Mouse (Mus musculus): ENCODE measurements at regions not wholly inside any gene's neighbourhood (a gene's known extent, or its start where the extent isn't known, plus 50 kb on each side); places are given as distances from the start of the nearest gene placed in this dataset.
A peak's percentile ranks its signal among the peaks of the same experiment; 100 is the strongest.

DNA sequence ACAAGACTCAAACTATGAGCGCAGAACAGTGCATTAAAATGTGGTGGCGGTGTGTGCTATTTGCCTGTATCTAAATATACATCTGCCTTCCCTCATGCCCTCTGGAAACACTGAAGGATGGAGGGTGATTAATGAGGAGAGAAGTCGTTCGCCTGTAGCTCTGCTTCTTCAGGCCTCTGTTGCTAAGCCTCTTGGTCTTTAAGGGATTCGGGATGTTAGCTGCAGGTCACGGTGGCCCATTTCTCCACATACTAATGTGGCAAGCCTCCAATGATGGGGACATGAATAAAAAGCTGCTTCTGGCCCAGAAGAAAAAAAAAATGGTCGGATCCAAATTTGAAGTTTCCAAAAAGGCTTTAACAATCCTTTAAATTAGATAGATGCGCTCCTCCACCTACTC is 137.0 kb upstream of the Btg1 start:
- no peak overlapping the region for H3K4me3 ChIP-seq (ENCODE audit: low read depth, low read length)
- H3K4me1 ChIP-seq (replicated peaks; ENCODE audit: control insufficient read depth, insufficient read depth): peaks cover 5% of the 10 kb centered on the region; the same call in 1 of the 2 replicates
- peak overlapping the region; percentile 28 for H3K4me2 ChIP-seq (replicated peaks; ENCODE audit: low read depth)
- H3K9me3 ChIP-seq (ENCODE audit: control insufficient read depth, low read length): no peaks in the 10 kb centered on the region
- H3K9ac ChIP-seq (ENCODE audit: low read length): no peak overlapping the region
- no peak for TF ChIP-seq CTCF (IDR thresholded peaks at IDR 0.05; ENCODE audit: low read depth)
- no peak for TF ChIP-seq EP300 (optimal IDR thresholded peaks at IDR 0.05)
- H3K36me3 ChIP-seq (ENCODE audit: control insufficient read depth, insufficient read depth, low read length): no peaks in the 10 kb centered on the region
- DNase-seq (ENCODE audit: low spot score): no peak
- no peaks in the 10 kb centered on the region for H3K27me3 ChIP-seq (ENCODE audit: control insufficient read depth, insufficient read depth, low read length)
- ATAC-seq (ENCODE audit: low FRiP score, low TSS enrichment): no peak
- WGBS: 39% methylated on average over 8 of the region's 8 CpGs
- no peak overlapping the region for H3K27ac ChIP-seq (replicated peaks)

DNA sequence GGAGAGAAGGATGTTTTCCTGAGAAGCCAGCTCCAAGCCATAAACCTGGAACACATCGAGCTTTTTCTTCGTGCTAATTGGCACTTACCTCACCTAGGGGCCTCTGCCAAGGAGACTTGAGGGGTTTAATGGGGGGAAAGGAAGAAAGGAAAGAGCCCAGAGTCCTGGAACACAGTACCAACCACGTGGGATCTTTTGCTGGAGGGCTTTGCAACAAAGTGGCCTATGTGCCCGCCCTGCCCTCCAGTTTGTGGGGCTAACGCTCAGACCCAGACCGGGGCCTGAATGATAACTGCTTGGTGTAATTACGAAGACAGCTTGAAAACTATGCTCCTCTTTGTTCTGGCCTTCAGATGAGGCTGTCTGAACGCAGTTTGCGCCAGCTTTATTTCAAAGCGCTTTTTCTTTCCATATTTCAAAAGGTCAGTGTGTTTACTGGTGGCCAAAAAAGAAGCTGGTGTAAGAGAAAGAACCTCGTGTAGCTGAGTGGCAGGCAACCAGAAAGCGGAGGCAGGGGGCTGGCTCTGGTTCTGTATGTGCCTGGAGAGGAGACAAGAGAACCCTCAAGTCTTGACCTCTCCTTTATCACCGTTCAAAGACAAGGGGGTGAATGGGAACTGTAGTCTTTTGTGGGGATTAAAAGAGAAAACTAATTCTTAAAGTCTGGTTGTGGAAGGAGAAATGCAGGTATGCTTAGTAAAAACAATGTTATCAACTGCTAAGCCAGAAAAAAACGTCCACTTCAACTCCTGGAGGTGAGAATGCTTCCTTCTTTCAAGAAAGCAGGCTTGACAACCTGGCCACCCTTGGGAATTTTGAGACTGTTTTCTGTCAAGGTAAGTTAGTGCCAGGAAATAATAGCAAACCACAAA is 136.1 kb upstream of the Btg1 start:
- Histone ChIP-seq H3K27me3 (ENCODE audit: control insufficient read depth, insufficient read depth, low read length) (no peaks in the 10 kb centered on the region), H3K9ac (ENCODE audit: low read length) (no peak overlapping the region; the same call in 1 of the 2 replicates), H3K4me2 (replicated peaks; ENCODE audit: low read depth) (no peak overlapping the region), H3K4me1 (replicated peaks; ENCODE audit: control insufficient read depth, insufficient read depth) (peaks cover 5% of the 10 kb centered on the region; the same call in 1 of the 2 replicates), H3K27ac (replicated peaks) (no peak overlapping the region), H3K4me3 (ENCODE audit: low read depth, low read length) (no peak overlapping the region), H3K36me3 (ENCODE audit: control insufficient read depth, insufficient read depth, low read length) (no peaks in the 10 kb centered on the region), H3K9me3 (ENCODE audit: control insufficient read depth, low read length) (no peaks in the 10 kb centered on the region)
- TF ChIP-seq EP300 (optimal IDR thresholded peaks at IDR 0.05) (no peak), CTCF (IDR thresholded peaks at IDR 0.05; ENCODE audit: low read depth) (no peak)
- 44% methylated on average over 14 of the region's 14 CpGs for WGBS
- DNase-seq (ENCODE audit: low spot score) (peak; percentile 18), ATAC-seq (ENCODE audit: low FRiP score, low TSS enrichment) (no peak)

- Histone ChIP-seq H3K4me3 (ENCODE audit: low read depth, low read length) (no peak overlapping the region), H3K27ac (replicated peaks) (no peak overlapping the region), H3K9ac (ENCODE audit: low read length) (no peak overlapping the region), H3K9me3 (ENCODE audit: control insufficient read depth, low read length) (no peaks in the 10 kb centered on the region), H3K27me3 (ENCODE audit: control insufficient read depth, insufficient read depth, low read length) (no peaks in the 10 kb centered on the region), H3K4me2 (replicated peaks; ENCODE audit: low read depth) (no peak overlapping the region), H3K36me3 (ENCODE audit: control insufficient read depth, insufficient read depth, low read length) (no peaks in the 10 kb centered on the region), H3K4me1 (replicated peaks; ENCODE audit: control insufficient read depth, insufficient read depth) (peaks cover 5% of the 10 kb centered on the region; the same call in 1 of the 2 replicates)
- ATAC-seq (ENCODE audit: low FRiP score, low TSS enrichment): no peak
- DNase-seq (ENCODE audit: low spot score): no peak
- TF ChIP-seq CTCF (IDR thresholded peaks at IDR 0.05; ENCODE audit: low read depth) (no peak), EP300 (optimal IDR thresholded peaks at IDR 0.05) (no peak)
- 71% methylated on average over 8 of the region's 8 CpGs for WGBS
Observed at GRCm38 (mm10) chr10:96481325-96481638, 135.5 kb upstream of the Btg1 start.

GRCm38 (mm10) chr10:96486724-96487123 is 130.1 kb upstream of the Btg1 start:
- no peaks in the 10 kb centered on the region for H3K27me3 ChIP-seq (ENCODE audit: control insufficient read depth, insufficient read depth, low read length)
- 88% methylated on average over 3 of the region's 3 CpGs for WGBS
- no peak overlapping the region for H3K9ac ChIP-seq (ENCODE audit: low read length)
- no peak overlapping the region for H3K4me3 ChIP-seq (ENCODE audit: low read depth, low read length)
- TF ChIP-seq EP300 (optimal IDR thresholded peaks at IDR 0.05) (no peak), CTCF (IDR thresholded peaks at IDR 0.05; ENCODE audit: low read depth) (no peak)
- H3K27ac ChIP-seq (replicated peaks): no peak overlapping the region
- H3K9me3 ChIP-seq (ENCODE audit: control insufficient read depth, low read length): no peaks in the 10 kb centered on the region
- DNase-seq (ENCODE audit: low spot score) (no peak), ATAC-seq (ENCODE audit: low FRiP score, low TSS enrichment) (no peak)
- no peaks in the 10 kb centered on the region for H3K4me1 ChIP-seq (replicated peaks; ENCODE audit: control insufficient read depth, insufficient read depth)
- H3K4me2 ChIP-seq (replicated peaks; ENCODE audit: low read depth): no peak overlapping the region
- no peaks in the 10 kb centered on the region for H3K36me3 ChIP-seq (ENCODE audit: control insufficient read depth, insufficient read depth, low read length)

GRCm38 (mm10) chr10:96493706-96494105 is 123.1 kb upstream of the Btg1 start:
- H3K36me3 ChIP-seq (ENCODE audit: control insufficient read depth, insufficient read depth, low read length): no peaks in the 10 kb centered on the region
- no peaks in the 10 kb centered on the region for H3K27me3 ChIP-seq (ENCODE audit: control insufficient read depth, insufficient read depth, low read length)
- no peak overlapping the region for H3K4me3 ChIP-seq (ENCODE audit: low read depth, low read length)
- DNase-seq (ENCODE audit: low spot score): no peak
- no peaks in the 10 kb centered on the region for H3K4me1 ChIP-seq (replicated peaks; ENCODE audit: control insufficient read depth, insufficient read depth)
- TF ChIP-seq CTCF (IDR thresholded peaks at IDR 0.05; ENCODE audit: low read depth): no peak
- TF ChIP-seq EP300 (optimal IDR thresholded peaks at IDR 0.05): no peak
- WGBS: 28% methylated on average over 1 of the region's 1 CpGs
- no peaks in the 10 kb centered on the region for H3K9me3 ChIP-seq (ENCODE audit: control insufficient read depth, low read length)
- no peak overlapping the region for H3K4me2 ChIP-seq (replicated peaks; ENCODE audit: low read depth)
- no peak overlapping the region for H3K27ac ChIP-seq (replicated peaks)
- no peak for ATAC-seq (ENCODE audit: low FRiP score, low TSS enrichment)
- no peak overlapping the region for H3K9ac ChIP-seq (ENCODE audit: low read length)

DNA sequence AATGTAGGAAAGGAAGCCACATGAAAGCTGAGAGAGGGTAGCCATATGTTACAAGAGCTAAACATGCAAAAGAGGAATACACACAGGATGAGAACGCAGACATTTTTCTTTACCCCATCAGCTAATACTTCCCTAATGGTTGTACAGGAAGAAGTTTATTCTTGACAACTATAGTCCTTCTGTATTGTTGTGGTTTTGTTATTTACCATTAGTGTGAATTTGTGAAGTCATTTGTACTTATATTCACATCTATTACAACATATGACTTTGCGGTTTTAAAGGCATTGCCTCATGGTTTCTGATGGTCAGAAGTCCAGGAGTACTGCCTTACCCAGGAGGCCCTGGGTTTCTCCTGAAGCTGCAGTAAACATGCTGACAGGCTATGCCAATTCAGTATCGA is 120.1 kb upstream of the Btg1 start:
- H3K27ac ChIP-seq (replicated peaks): no peak overlapping the region
- H3K27me3 ChIP-seq (ENCODE audit: control insufficient read depth, insufficient read depth, low read length): no peaks in the 10 kb centered on the region
- WGBS: 95% methylated on average over 3 of the region's 3 CpGs
- no peaks in the 10 kb centered on the region for H3K4me1 ChIP-seq (replicated peaks; ENCODE audit: control insufficient read depth, insufficient read depth)
- DNase-seq (ENCODE audit: low spot score) (no peak), ATAC-seq (ENCODE audit: low FRiP score, low TSS enrichment) (no peak)
- no peak overlapping the region for H3K9ac ChIP-seq (ENCODE audit: low read length)
- H3K4me2 ChIP-seq (replicated peaks; ENCODE audit: low read depth): no peak overlapping the region
- H3K9me3 ChIP-seq (ENCODE audit: control insufficient read depth, low read length): no peaks in the 10 kb centered on the region
- H3K36me3 ChIP-seq (ENCODE audit: control insufficient read depth, insufficient read depth, low read length): no peaks in the 10 kb centered on the region
- TF ChIP-seq CTCF (IDR thresholded peaks at IDR 0.05; ENCODE audit: low read depth): no peak
- no peak for TF ChIP-seq EP300 (optimal IDR thresholded peaks at IDR 0.05)
- H3K4me3 ChIP-seq (ENCODE audit: low read depth, low read length): no peak overlapping the region

All from stomach, postnatal 0 days (tissue).